Mouse (Mus musculus) embryonic fibroblast, embryonic 13.5 days (primary cell): Measurements from ENCODE around the gene Lcmt1. TPM values are rescaled to one million over a fixed set of nuclear protein-coding genes. Genes with fewer than 3 reads are reported as not detected.

ENCODE experiments used
- H3K27ac ChIP-seq: 2 replicates; pipeline ENCODE4 v1.5.1; 2012; ENCODE audit warnings: low read length, control low read depth, inconsistent platforms; ENCODE audit not compliant: insufficient read depth
- H3K4me1 ChIP-seq: 2 replicates; pipeline ENCODE4 v1.6.1; 2011; ENCODE audit warnings: low read length; ENCODE audit not compliant: control insufficient read depth, insufficient read depth
- H3K4me3 ChIP-seq: 2 replicates; pipeline ENCODE4 v1.5.1; 2011; ENCODE audit warnings: mild to moderate bottlenecking, control low read depth, low read length; ENCODE audit not compliant: insufficient read depth
- CTCF ChIP-seq: IDR thresholded peaks from 2 replicates; pipeline ENCODE4 v1.5.1; 2011; ENCODE audit warnings: mild to moderate bottlenecking, control low read depth, low read length, moderate library complexity, borderline replicate concordance; ENCODE audit not compliant: insufficient read depth
- POLR2A ChIP-seq: IDR thresholded peaks from 2 replicates; pipeline ENCODE4 v1.6.1; 2011; ENCODE audit warnings: low read depth, mild to moderate bottlenecking, control low read depth, low read length, moderate library complexity
- polyA plus RNA-seq: library from polyadenylated mRNA; stranded (reverse); fragments of >200 nt; gene quantifications from 2 replicates; pipeline ENCODE4 v1.2.4, GENCODE M21; 2011; ENCODE audit warnings: low read depth; ENCODE audit not compliant: missing spikeins, insufficient read length

Lcmt1 gene
- polyA plus RNA-seq = 32.0 and 33.3 TPM in 2 replicates

- H3K4me3 ChIP-seq = peak within 1 kb of the TSS; percentile 99
- H3K27ac ChIP-seq = peak within 1 kb of the TSS; percentile 60
- TF ChIP-seq POLR2A = peak; percentile 84
- TF ChIP-seq CTCF = no peak
- H3K4me1 ChIP-seq = peaks cover 17% of the 10 kb centered on the region
These were observed at the start of gene Lcmt1, which contains the start of gene Arhgap17 for GRCm38 (mm10) chr7:123369759-123370481. Lcmt1 (plus strand) TSS chr7:123369784. Arhgap17 (minus strand) TSS chr7:123369915.

GRCm38 (mm10) chr7:123322452-123323121 is 47.0 kb upstream of the Lcmt1 start:
- H3K27ac ChIP-seq = no peak overlapping the region
- TF ChIP-seq POLR2A (no peak), CTCF (no peak)
- H3K4me3 ChIP-seq = no peak overlapping the region
- 0 out of 2 replicates have a peak, but pooled peaks cover 3% of the 10 kb centered on the region for H3K4me1 ChIP-seq

- no peak overlapping the region for H3K27ac ChIP-seq
- TF ChIP-seq POLR2A (no peak), CTCF (no peak)
- peaks cover 3% of the 10 kb centered on the region; the same call in 1 of the 2 replicates for H3K4me1 ChIP-seq
- no peak overlapping the region for H3K4me3 ChIP-seq
These were observed 46.2 kb upstream of the Lcmt1 start for GRCm38 (mm10) chr7:123323388-123323787.

- Histone ChIP-seq H3K4me3 (no peak overlapping the region), H3K27ac (no peak overlapping the region), H3K4me1 (peaks cover 6% of the 10 kb centered on the region; the same call in 1 of the 2 replicates)
- TF ChIP-seq CTCF = no peak
- no peak for TF ChIP-seq POLR2A
These were observed 45.5 kb upstream of the Lcmt1 start for GRCm38 (mm10) chr7:123324105-123324504.

- no peak overlapping the region for H3K27ac ChIP-seq
- H3K4me3 ChIP-seq = no peak overlapping the region
- peaks cover 6% of the 10 kb centered on the region; the same call in 1 of the 2 replicates for H3K4me1 ChIP-seq
- no peak for TF ChIP-seq POLR2A
- TF ChIP-seq CTCF = no peak
These were observed 43.5 kb upstream of the Lcmt1 start for GRCm38 (mm10) chr7:123326062-123326461.

GRCm38 (mm10) chr7:123326901-123327300 is 42.7 kb upstream of the Lcmt1 start:
- TF ChIP-seq CTCF = no peak
- no peak for TF ChIP-seq POLR2A
- H3K27ac ChIP-seq = no peak overlapping the region
- no peak overlapping the region for H3K4me3 ChIP-seq

GRCm38 (mm10) chr7:123327909-123328308 is 41.7 kb upstream of the Lcmt1 start:
- no peak for TF ChIP-seq POLR2A
- TF ChIP-seq CTCF = no peak
- H3K27ac ChIP-seq = peak overlapping the region; percentile 92
- no peak overlapping the region for H3K4me3 ChIP-seq
- peaks cover 6% of the 10 kb centered on the region; the same call in 1 of the 2 replicates for H3K4me1 ChIP-seq

More at GRCm38 (mm10) chr7:123326901-123327300, 42.7 kb upstream of the Lcmt1 start:
- peaks cover 6% of the 10 kb centered on the region; the same call in 1 of the 2 replicates for H3K4me1 ChIP-seq

GRCm38 (mm10) chr7:123330506-123330905 is 39.1 kb upstream of the Lcmt1 start:
- Histone ChIP-seq H3K4me3 (no peak overlapping the region), H3K4me1 (peaks cover 6% of the 10 kb centered on the region; the same call in 1 of the 2 replicates), H3K27ac (no peak overlapping the region)
- TF ChIP-seq POLR2A (no peak), CTCF (no peak)

- Histone ChIP-seq H3K4me1 (no peaks in the 10 kb centered on the region), H3K27ac (no peak overlapping the region), H3K4me3 (no peak overlapping the region)
- TF ChIP-seq CTCF (no peak), POLR2A (no peak)
These were observed 33.3 kb upstream of the Lcmt1 start for GRCm38 (mm10) chr7:123336322-123336721.
